Mouse (Mus musculus): ENCODE measurements around the gene Foxo6. TPM values are rescaled to one million over a fixed set of nuclear protein-coding genes. Genes with fewer than 3 reads are reported as not detected.
A peak's percentile ranks its signal among the peaks of the same experiment; 100 is the strongest.

Gene Foxo6
- polyA plus RNA-seq, 1 experiment = not detected

- Histone ChIP-seq H3K4me1 (ENCODE audit: control insufficient read depth, insufficient read depth, low read length) (0 out of 2 replicates have a peak, but pooled peaks cover 5% of the 10 kb centered on the region), H3K4me3 (ENCODE audit: insufficient read depth, low read length) (no peak overlapping the region), H3K27ac (ENCODE audit: insufficient read depth, low read length) (no peak overlapping the region)
- TF ChIP-seq POLR2A (IDR thresholded peaks at IDR 0.05; ENCODE audit: low read depth, low read length) (no peak), CTCF (IDR thresholded peaks at IDR 0.05; ENCODE audit: borderline replicate concordance, insufficient read depth, low read length) (no peak)
Measured at GRCm38 (mm10) chr4:120232541-120232940, 54.6 kb downstream of the Foxo6 start.

GRCm38 (mm10) chr4:120231982-120232381 is 55.2 kb downstream of the Foxo6 start:
- Histone ChIP-seq H3K4me3 (ENCODE audit: insufficient read depth, low read length) (no peak overlapping the region), H3K27ac (ENCODE audit: insufficient read depth, low read length) (no peak overlapping the region), H3K4me1 (ENCODE audit: control insufficient read depth, insufficient read depth, low read length) (0 out of 2 replicates have a peak, but pooled peaks cover 5% of the 10 kb centered on the region)
- TF ChIP-seq CTCF (IDR thresholded peaks at IDR 0.05; ENCODE audit: borderline replicate concordance, insufficient read depth, low read length) = no peak
- no peak for TF ChIP-seq POLR2A (IDR thresholded peaks at IDR 0.05; ENCODE audit: low read depth, low read length)

- Histone ChIP-seq H3K4me1 (ENCODE audit: control insufficient read depth, insufficient read depth, low read length) (0 out of 2 replicates have a peak, but pooled peaks cover 5% of the 10 kb centered on the region), H3K4me3 (ENCODE audit: insufficient read depth, low read length) (no peak overlapping the region), H3K27ac (ENCODE audit: insufficient read depth, low read length) (no peak overlapping the region)
- TF ChIP-seq POLR2A (IDR thresholded peaks at IDR 0.05; ENCODE audit: low read depth, low read length) (no peak), CTCF (IDR thresholded peaks at IDR 0.05; ENCODE audit: borderline replicate concordance, insufficient read depth, low read length) (peak; percentile 89)
Measured at GRCm38 (mm10) chr4:120230256-120230649, 56.9 kb downstream of the Foxo6 start.

- Histone ChIP-seq H3K4me1 (ENCODE audit: control insufficient read depth, insufficient read depth, low read length) (0 out of 2 replicates have a peak, but pooled peaks cover 5% of the 10 kb centered on the region), H3K27ac (ENCODE audit: insufficient read depth, low read length) (no peak overlapping the region), H3K4me3 (ENCODE audit: insufficient read depth, low read length) (no peak overlapping the region)
- TF ChIP-seq POLR2A (IDR thresholded peaks at IDR 0.05; ENCODE audit: low read depth, low read length) (no peak), CTCF (IDR thresholded peaks at IDR 0.05; ENCODE audit: borderline replicate concordance, insufficient read depth, low read length) (no peak)
Measured at GRCm38 (mm10) chr4:120229505-120230255, 57.5 kb downstream of the Foxo6 start.

- Histone ChIP-seq H3K4me1 (ENCODE audit: control insufficient read depth, insufficient read depth, low read length) (0 out of 2 replicates have a peak, but pooled peaks cover 5% of the 10 kb centered on the region), H3K4me3 (ENCODE audit: insufficient read depth, low read length) (no peak overlapping the region), H3K27ac (ENCODE audit: insufficient read depth, low read length) (no peak overlapping the region)
- TF ChIP-seq POLR2A (IDR thresholded peaks at IDR 0.05; ENCODE audit: low read depth, low read length) (no peak), CTCF (IDR thresholded peaks at IDR 0.05; ENCODE audit: borderline replicate concordance, insufficient read depth, low read length) (no peak)
Measured at GRCm38 (mm10) chr4:120228613-120229012, 58.5 kb downstream of the Foxo6 start.

- Histone ChIP-seq H3K4me1 (ENCODE audit: control insufficient read depth, insufficient read depth, low read length) (0 out of 2 replicates have a peak, but pooled peaks cover 5% of the 10 kb centered on the region), H3K27ac (ENCODE audit: insufficient read depth, low read length) (no peak overlapping the region), H3K4me3 (ENCODE audit: insufficient read depth, low read length) (no peak overlapping the region)
- TF ChIP-seq CTCF (IDR thresholded peaks at IDR 0.05; ENCODE audit: borderline replicate concordance, insufficient read depth, low read length) (no peak), POLR2A (IDR thresholded peaks at IDR 0.05; ENCODE audit: low read depth, low read length) (no peak)
Measured at GRCm38 (mm10) chr4:120227224-120227623, 59.9 kb downstream of the Foxo6 start.

GRCm38 (mm10) chr4:120226682-120227081 is 60.5 kb downstream of the Foxo6 start:
- Histone ChIP-seq H3K4me1 (ENCODE audit: control insufficient read depth, insufficient read depth, low read length) (0 out of 2 replicates have a peak, but pooled peaks cover 5% of the 10 kb centered on the region), H3K4me3 (ENCODE audit: insufficient read depth, low read length) (no peak overlapping the region), H3K27ac (ENCODE audit: insufficient read depth, low read length) (no peak overlapping the region)
- TF ChIP-seq POLR2A (IDR thresholded peaks at IDR 0.05; ENCODE audit: low read depth, low read length) (no peak), CTCF (IDR thresholded peaks at IDR 0.05; ENCODE audit: borderline replicate concordance, insufficient read depth, low read length) (no peak)

- no peak overlapping the region for H3K4me3 ChIP-seq (ENCODE audit: insufficient read depth, low read length)
- TF ChIP-seq CTCF (IDR thresholded peaks at IDR 0.05; ENCODE audit: borderline replicate concordance, insufficient read depth, low read length) = peak; percentile 96
- no peak for TF ChIP-seq POLR2A (IDR thresholded peaks at IDR 0.05; ENCODE audit: low read depth, low read length)
- H3K4me1 ChIP-seq (ENCODE audit: control insufficient read depth, insufficient read depth, low read length) = 0 out of 2 replicates have a peak, but pooled peaks cover 5% of the 10 kb centered on the region
- H3K27ac ChIP-seq (ENCODE audit: insufficient read depth, low read length) = no peak overlapping the region
Measured at GRCm38 (mm10) chr4:120225135-120225780, 61.9 kb downstream of the Foxo6 start.

GRCm38 (mm10) chr4:120223805-120224204 is 63.3 kb downstream of the Foxo6 start:
- no peak for TF ChIP-seq CTCF (IDR thresholded peaks at IDR 0.05; ENCODE audit: borderline replicate concordance, insufficient read depth, low read length)
- no peak for TF ChIP-seq POLR2A (IDR thresholded peaks at IDR 0.05; ENCODE audit: low read depth, low read length)
- Histone ChIP-seq H3K4me3 (ENCODE audit: insufficient read depth, low read length) (no peak overlapping the region), H3K27ac (ENCODE audit: insufficient read depth, low read length) (no peak overlapping the region)

More at GRCm38 (mm10) chr4:120223805-120224204, 63.3 kb downstream of the Foxo6 start:
- H3K4me1 ChIP-seq (ENCODE audit: control insufficient read depth, insufficient read depth, low read length) = no peaks in the 10 kb centered on the region

Measured in embryonic fibroblast, embryonic 13.5 days (primary cell).